Mouse (Mus musculus) v-Abl transformed pro-B cells (cell line): ENCODE data around the gene Ap2a1.

ENCODE experiments used
- in situ Hi-C, 2 experiments: fragments of 400-800 bp; cut with MboI; formaldehyde crosslinking; loops; one replicate each; pipeline ENCODE4 v1.15.1; 2025; ENCODE audit not compliant: unreplicated experiment in 2 of 2

Ap2a1 gene

DNA sequence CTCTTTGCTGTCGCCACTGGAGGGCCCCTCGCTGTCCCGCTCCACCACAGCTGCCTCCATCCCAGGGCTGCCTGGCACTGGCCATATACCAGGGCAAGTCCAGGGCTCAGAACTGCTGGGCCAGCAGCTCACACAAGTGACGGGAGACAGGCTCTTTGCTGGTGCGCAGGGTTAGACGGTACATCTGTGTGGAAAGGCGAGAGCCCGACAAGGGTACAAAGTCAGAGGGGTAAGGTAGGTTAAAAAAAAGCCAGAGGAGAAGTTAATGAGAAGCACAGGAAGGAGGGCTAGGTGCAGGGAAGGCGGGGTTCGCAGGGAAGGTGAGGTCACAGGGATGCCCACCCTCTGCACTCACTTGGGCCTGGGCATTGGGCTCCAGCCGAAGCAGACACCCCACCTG, 28.7 kb downstream of the Ap2a1 start:
- in situ Hi-C loops: no loop called here

DNA sequence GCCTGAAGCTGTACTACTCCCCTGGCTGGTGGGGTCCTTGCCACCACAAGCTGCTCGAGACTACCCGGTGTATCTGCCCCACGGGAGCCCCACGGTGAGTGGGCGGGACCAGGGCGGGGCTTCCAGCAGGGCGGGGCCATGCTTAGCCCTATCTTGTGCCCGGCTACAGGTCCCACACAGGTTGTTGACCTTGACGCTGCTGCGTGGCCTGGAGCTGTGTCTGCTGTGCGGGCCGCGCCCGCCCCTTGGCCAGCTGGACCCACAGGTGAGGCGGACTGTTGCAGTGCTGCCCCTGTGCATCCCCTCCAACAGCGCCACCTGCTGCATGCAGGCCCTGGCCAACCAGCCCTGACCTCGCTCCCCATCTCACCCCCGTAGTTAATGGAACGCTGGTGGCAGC, 30.7 kb downstream of the Ap2a1 start:
- in situ Hi-C loops: loop anchor here (5.0 to 10.0 kb wide), 2 partner anchors 46 to 56 kb away; no protein-coding TSS in a partner anchor

DNA sequence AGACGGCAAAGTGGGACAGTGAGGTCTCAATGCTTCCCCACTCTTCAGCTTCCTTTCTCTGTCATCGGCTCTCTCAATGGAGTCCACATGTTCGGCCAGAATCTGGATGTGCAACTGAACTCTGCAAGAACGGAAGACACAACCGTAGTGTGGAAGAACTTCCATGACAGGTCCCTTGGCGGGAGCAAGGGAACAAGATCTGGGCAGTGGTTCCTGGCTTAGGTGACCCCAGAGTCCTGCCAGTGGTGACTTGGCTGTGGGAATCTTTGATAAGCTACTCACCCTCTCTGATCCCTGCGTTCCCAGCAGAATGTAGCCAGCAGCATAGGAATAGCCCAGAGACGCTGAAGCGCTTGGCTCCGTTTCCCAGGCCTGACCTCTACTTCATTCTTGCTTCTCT, 32.8 kb downstream of the Ap2a1 start:
- in situ Hi-C loops: loop anchor here (5.0 to 10.0 kb wide), 2 partner anchors 44 to 58 kb away; no protein-coding TSS in a partner anchor

DNA sequence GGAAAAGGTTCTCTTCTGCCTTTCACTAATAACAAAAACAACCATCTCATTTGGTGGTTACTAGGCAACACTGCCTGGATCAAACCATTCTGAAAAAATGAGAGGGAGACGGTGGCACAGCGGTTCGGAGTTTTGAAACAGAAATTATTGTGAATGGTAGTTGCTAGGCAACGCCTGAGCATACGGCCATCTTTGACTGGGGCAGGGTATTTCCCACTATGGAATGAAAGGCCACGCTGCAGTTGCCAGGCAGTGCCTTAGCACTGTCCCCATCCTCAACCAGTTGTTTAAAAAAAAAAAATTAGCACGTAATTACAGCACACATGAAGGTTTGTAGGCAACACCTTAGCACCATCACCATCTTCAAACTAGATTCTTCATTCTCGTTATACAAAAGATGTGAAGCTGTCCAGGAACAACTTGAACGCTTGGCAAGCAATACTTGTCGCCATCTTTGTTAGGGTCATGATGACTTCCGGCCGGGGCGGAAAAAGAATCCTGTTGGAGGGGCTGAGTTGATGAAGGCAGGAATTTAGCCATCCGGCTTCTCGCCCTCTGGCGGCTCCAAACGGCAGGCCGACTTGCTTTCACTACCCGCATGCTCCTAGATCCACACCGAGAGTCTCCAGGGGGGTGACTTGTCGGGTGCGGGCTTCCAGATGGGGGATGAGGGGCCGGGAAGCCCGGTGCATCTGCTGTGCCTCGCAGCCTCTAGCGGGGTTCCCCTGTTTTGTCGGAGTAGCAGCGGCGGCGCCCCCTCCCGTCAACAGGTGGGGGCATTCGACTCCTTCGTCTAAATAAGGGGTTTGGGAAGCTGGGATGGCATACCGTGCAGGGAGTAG, 33.5 kb downstream of the Ap2a1 start, which contains the start of gene Fuz:
Gene Fuz (plus strand): TSS at position 487 of the 842 bp plus-strand sequence.
- in situ Hi-C loops: loop anchor here (5.0 to 10.0 kb wide), 2 partner anchors 44 to 59 kb away; no protein-coding TSS in a partner anchor

DNA sequence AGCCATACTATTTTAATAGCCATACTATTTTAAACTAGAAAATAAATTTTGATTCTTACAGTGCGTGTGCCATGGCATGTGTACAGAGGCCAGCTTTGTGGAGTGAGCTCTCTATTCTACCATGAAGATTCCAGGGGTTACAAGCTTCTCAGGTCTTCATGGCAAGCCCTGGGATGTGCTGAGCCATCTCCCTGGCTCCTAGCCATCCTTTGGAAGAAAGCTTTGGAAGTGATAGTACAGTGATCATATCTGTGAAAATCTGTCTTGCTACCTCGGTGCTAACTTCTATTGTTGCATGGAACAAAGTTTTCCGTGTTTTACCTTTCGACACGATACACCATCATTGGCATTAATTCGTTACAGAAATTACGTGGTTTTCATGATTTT, 34.1 kb downstream of the Ap2a1 start:
- in situ Hi-C loops: loop anchor here (5.0 to 10.0 kb wide), 2 partner anchors 43 to 60 kb away; no protein-coding TSS in a partner anchor

DNA sequence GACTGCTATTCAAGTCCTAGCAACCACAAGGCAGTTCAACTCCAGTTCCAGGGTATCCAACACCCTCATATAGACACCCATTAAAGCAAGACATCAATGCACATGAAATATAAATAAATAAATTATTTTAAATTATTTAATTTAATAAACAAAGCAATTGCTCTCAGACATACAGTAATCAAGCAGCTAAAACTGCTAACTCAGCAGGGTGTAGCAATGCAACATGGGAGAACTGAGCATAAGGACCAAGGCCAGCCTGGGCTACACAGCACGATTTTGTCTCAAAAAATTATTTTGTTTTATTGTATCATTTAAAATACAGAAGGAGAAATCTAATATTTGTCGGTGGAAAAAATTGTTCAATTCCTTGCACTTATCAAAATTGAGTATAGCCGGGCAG, 35.1 kb downstream of the Ap2a1 start:
- in situ Hi-C loops: loop anchor here in 1 of 2 experiments (10.0 kb wide), 1 partner anchor 61 kb away; no protein-coding TSS in a partner anchor

DNA sequence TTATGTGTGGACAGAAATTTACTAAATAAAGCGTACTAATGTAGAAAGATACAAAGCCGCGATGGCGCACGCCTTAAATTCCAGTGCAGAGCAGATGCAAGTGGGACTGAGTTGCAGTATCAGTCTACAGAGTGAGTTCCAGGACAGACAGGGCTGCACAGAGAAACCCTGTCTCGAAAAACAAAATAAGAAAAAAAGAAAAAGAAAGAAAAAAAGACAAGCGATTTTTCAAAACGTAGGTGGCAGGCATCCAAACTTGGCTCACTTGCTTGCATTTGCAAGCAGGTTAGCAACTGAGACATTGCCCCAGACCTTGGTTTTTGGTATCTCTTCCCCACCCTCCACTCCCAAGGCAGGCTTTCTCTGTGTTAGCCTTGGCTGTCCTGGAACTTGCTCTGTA, 36.1 kb downstream of the Ap2a1 start:
- in situ Hi-C loops: loop anchor here in 1 of 2 experiments (10.0 kb wide), 1 partner anchor 62 kb away; no protein-coding TSS in a partner anchor

DNA sequence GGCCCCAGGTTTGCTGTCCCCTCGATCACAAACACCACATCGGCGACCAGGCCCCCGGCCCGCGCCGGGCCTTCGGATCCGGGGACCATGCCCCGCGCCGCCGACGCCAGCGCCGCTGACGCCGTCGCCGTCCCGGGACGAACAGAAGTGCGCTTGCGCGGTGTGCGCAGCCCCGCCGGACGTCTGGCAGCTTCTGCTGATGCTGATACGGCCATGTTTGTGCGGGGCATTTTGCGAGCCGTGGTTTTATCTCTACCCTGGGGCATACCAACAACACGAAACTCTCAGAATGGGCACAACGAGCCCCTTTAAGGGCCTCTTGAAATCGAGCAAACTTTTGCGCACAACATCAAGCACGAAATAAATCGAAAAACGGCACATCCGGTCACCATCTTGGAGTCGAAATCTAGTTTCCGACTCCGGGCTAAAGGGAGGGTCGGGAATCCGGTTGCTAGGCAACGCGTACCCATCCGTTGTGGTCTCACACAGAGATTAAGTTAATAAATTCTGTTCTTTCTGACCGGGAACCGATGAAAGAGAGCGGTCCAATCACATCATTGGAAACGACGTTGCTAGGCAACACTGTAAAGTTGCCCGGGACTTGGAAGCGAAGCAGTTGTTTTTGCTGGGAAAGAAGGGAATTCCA, 36.9 kb downstream of the Ap2a1 start, which contains the start of gene Med25:
Gene Med25 (minus strand): TSS at position 437 of the 646 bp plus-strand sequence.
- in situ Hi-C loops: loop anchor here in 1 of 2 experiments (10.0 kb wide), 1 partner anchor 62 kb away; no protein-coding TSS in a partner anchor

DNA sequence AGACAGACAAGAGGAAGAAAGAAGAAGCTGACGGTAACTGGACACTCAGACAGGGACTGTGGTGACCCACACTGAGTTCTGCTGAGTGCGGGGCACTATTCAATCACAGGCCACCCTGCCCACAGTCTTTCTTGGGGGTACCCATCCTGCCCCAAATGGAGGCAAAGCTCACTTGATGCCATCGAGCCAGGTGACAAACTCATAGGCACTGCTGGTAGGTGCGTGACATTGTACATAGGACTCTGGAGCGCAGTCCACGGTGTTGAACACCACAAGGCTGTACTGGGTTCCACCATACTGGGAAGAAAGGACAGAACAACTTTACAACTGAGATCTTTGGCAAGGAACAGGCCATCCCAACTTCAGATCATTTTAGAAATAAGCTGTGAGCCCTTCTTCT, 37.7 kb downstream of the Ap2a1 start:
- in situ Hi-C loops: loop anchor here in 1 of 2 experiments (10.0 kb wide), 1 partner anchor 63 kb away; no protein-coding TSS in a partner anchor

GRCm38 (mm10) chr7:44890737-44891136, 38.6 kb downstream of the Ap2a1 start:
- in situ Hi-C loops: loop anchor here in 1 of 2 experiments (10.0 kb wide), 1 partner anchor 64 kb away; no protein-coding TSS in a partner anchor

GRCm38 (mm10) chr7:44890180-44890579, 39.1 kb downstream of the Ap2a1 start:
- in situ Hi-C loops: loop anchor here in 1 of 2 experiments (10.0 kb wide), 1 partner anchor 65 kb away; no protein-coding TSS in a partner anchor

- in situ Hi-C loops: no loop called here
These were observed 40.8 kb downstream of the Ap2a1 start for GRCm38 (mm10) chr7:44888256-44889105.

DNA sequence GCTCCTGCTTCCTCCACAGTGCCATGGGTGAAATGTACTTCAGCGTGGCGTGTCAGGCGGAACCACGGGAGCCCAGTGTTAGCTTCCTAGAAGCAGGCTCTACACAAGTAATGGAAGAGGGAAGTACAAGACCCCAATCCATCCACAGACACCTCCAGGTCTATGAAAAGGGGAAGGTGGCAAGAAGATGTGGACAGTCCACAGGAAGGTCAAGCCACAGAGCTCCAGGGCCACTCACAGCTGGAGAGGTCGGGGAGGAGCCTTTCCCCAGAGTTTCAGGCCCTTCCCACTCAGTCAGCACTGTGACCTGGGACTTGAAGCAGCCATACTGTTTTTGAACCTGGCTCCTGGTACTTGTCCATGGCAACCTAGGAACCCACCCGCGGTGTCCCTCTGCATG, 42.3 kb downstream of the Ap2a1 start:
- in situ Hi-C loops: no loop called here

GRCm38 (mm10) chr7:44884637-44885036, 44.7 kb downstream of the Ap2a1 start:
- in situ Hi-C loops: no loop called here

DNA sequence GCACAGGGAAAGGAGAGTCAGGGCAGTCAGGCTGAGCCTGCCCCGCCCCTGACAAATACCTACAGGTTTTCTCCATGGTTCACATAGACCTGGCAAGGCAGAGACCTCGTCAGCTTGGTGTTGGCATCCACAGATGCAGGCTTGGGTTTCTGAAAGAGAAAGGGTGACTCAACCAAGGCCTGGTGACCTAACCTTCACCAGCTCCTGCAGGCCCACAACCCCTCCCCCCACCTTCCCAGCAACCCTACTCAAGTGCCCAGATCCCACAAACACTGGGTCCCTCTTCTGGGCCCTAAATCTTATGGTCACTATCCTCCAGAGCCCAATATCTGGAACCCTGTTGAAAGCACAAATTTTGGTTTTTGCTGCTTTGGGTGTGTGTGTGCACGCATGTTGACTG, 46.3 kb downstream of the Ap2a1 start:
- in situ Hi-C loops: no loop called here

DNA sequence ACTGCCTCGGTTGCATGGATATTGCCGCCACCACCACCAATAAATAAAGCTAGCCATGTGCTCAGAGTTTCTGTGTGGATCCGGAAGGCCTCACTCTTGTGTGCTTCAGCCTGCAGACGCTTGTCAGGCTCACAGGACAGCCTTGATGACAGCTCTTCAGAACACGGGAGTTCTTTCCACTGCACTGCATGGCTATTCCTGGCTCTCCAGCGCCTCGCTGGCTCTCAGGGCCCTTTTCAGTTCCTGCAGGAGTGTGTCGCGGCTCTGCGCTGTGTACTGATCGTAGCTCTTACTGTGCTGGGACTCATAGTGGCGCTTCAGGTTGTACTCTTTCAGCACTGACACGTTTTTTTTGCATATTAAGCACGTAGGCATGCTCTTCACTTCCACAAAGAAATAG, 51.5 kb downstream of the Ap2a1 start:
- in situ Hi-C loops: no loop called here

GRCm38 (mm10) chr7:44871774-44872173, 57.5 kb downstream of the Ap2a1 start:
- in situ Hi-C loops: loop anchor here in 1 of 2 experiments (25.0 kb wide), 1 partner anchor 334 kb away; the partner anchor contains the start of genes Pold1 and Spib

DNA sequence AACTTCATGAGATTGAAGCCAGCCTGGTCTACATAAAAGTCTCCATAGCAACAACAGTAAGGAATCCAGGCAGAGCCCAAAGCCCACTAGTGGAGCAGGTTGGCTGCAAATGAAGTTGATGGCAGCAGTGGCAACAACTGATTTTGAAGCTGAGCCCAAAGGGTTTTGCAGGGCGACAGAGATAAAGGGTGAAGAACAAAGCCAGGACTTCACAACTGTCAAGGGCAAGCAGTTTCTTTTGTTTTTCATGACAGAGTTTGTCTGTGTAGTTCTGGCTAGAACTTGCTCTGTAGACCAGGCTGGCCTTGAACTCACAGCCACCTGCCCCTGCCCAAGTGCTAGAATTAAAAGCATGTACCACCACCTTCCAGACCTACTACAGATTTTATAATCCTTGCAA, 58.1 kb downstream of the Ap2a1 start:
- in situ Hi-C loops: loop anchor here in 1 of 2 experiments (25.0 kb wide), 1 partner anchor 334 kb away; the partner anchor contains the start of genes Pold1 and Spib

DNA sequence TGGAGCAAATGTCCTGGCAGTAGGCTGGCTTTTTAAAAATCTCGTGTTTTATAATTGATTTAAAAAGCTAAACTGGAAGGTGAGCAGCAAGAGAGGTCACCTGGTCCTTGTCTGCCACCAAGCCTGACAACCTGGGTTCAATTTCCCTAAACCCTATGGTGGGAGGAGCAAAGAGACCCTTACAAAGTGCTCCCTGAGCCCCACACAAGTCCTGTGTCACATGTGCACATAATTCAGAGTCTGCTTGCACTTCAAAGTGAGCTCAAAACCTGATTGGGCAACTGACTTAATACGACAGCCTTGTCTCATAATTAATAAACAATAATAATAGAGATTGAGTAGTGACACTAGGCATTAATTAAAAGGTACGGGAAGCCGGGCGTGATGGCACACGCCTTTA, 58.7 kb downstream of the Ap2a1 start:
- in situ Hi-C loops: loop anchor here in 1 of 2 experiments (25.0 kb wide), 1 partner anchor 333 kb away; the partner anchor contains the start of genes Pold1 and Spib
